Mouse (Mus musculus) neural tube, embryonic 15.5 days (tissue): Measurements from ENCODE around the gene Tesk1. TPM values are rescaled to one million over a fixed set of nuclear protein-coding genes. Genes with fewer than 3 reads are reported as not detected.
A peak's percentile ranks its signal among the peaks of the same experiment; 100 is the strongest.

ENCODE experiments used
- ATAC-seq: fragments of 200-750 bp; cut with Nextera tagmentation; 2 replicates; pipeline ENCODE4 v1.8.0; 2017; ENCODE audit warnings: mild to moderate bottlenecking, moderate TSS enrichment, moderate library complexity; ENCODE audit not compliant: low FRiP score
- H3K27ac ChIP-seq: fragments of 300-500 bp; sonication (generic); replicated peaks from 2 replicates; pipeline ENCODE4 v1.5.1; 2015; ENCODE audit warnings: mild to moderate bottlenecking, inconsistent platforms
- H3K27me3 ChIP-seq: fragments of 300-500 bp; sonication (generic); replicated peaks from 2 replicates; pipeline ENCODE4 v1.6.1; 2015; ENCODE audit warnings: inconsistent platforms
- H3K36me3 ChIP-seq: fragments of 300-500 bp; sonication (generic); 2 replicates; pipeline ENCODE4 v1.6.1; 2015; ENCODE audit warnings: inconsistent platforms
- H3K4me1 ChIP-seq: fragments of 300-500 bp; sonication (generic); 2 replicates; pipeline ENCODE4 v1.6.1; 2015; ENCODE audit warnings: inconsistent platforms
- H3K4me2 ChIP-seq: fragments of 300-500 bp; sonication (generic); 2 replicates; pipeline ENCODE4 v1.6.1; 2015; ENCODE audit warnings: inconsistent platforms, mild to moderate bottlenecking, moderate library complexity
- H3K4me3 ChIP-seq: fragments of 300-500 bp; sonication (generic); replicated peaks from 2 replicates; pipeline ENCODE4 v1.5.1; 2015; ENCODE audit warnings: mild to moderate bottlenecking, inconsistent platforms
- H3K9ac ChIP-seq: fragments of 300-500 bp; sonication (generic); replicated peaks from 2 replicates; pipeline ENCODE4 v1.6.1; 2015; ENCODE audit warnings: mild to moderate bottlenecking, inconsistent platforms
- H3K9me3 ChIP-seq: fragments of 300-500 bp; sonication (generic); replicated peaks from 2 replicates; pipeline ENCODE4 v1.6.1; 2016; ENCODE audit warnings: inconsistent platforms
- WGBS: fragments of 180-500 bp; shearing (Covaris S2); methylation state at CpG from one replicate; pipeline ENCODE4 v1.1.7; 2015; ENCODE audit warnings: mixed read lengths; 5-methylcytosine and 5-hydroxymethylcytosine counted together
- polyA plus RNA-seq: library from polyadenylated mRNA; unstranded; fragments of >200 nt; fragmentation: Nextera tagmentation; extraction: Ambion mirVana; gene quantifications from 2 replicates; pipeline ENCODE4 v1.2.1, GENCODE M21; 2015

Tesk1 gene
- polyA plus RNA-seq, 1 experiment from 2014 or later, result 14.1 TPM

DNA sequence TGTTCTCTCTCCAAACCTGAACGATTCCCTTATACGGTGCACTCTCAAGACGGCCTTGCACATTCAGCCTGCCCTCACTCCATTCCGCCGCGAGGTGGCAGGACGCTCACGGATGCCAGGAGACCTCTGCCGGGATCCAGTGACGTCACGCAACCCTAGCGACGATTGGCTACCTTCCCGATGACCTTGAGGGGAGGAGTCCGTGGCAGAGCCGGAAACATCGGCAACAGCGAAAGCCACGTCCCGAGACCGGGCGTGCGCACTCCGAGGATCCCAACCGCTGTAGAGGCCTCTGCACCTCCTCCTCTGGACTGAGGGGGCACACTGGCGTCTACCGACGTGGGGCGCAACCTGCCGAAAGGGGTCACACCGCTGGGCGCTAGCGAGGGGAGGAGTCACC lies 305 bp downstream of the Tesk1 start:
- peak overlapping the region; percentile 96 for H3K27ac ChIP-seq
- no peaks in the 10 kb centered on the region for H3K27me3 ChIP-seq
- ATAC-seq, result peak; percentile 95
- peaks cover 22% of the 10 kb centered on the region for H3K36me3 ChIP-seq
- H3K4me1 ChIP-seq, result peaks cover 15% of the 10 kb centered on the region
- WGBS, result under 1% methylated on average over 33 of the region's 33 CpGs
- H3K4me2 ChIP-seq, result peak overlapping the region; percentile 79
- peak overlapping the region; percentile 94 for H3K4me3 ChIP-seq
- H3K9me3 ChIP-seq, result no peaks in the 10 kb centered on the region
- H3K9ac ChIP-seq, result peak overlapping the region; percentile 98

DNA sequence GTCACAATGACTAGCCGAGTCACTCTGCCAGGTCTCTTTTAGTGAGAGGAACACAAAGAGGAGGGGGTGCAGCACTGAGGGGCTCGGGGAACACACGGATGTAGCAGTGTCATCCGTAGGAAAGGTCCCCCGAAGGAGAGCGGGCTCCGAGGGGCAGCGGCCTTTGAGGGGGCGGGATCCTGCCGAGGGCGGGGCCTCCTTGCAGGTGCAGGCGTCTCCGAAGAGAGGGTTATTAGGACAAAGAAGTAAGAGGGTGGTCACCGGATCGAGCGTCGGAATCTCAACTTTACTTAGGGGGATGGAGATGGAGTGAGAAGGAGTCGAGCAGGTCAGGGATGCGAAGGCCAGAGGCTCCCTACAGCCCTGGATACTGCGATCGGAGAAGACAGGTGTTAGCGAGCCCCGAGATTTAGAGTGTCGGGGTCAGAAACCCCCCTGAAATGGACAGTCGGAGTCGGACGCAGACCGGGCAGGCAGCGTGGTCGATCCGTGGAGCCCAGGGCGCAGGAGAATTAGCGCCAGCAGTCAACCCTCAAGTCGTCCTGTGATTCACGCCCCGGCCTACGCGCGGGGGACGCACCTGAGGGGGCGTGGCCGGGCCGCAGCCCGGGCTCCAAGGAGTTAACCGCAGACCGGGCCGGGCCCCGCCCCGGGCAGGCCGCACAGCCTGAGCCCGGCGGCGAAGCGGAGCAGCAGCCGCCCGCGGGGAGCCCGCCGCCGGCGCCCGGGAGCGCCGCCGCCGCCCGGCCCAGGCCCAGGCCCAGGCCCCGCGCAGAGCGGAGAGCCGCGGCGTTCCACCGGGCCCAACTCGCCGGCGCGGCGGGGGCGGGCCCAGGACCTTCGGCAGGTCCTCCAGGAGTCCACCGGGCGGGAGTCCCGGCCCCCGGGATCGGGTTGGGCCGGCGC lies 970 bp downstream of the Tesk1 start:
- ATAC-seq, result peak; percentile 82
- Histone ChIP-seq H3K9me3 (no peaks in the 10 kb centered on the region), H3K36me3 (peaks cover 29% of the 10 kb centered on the region), H3K4me2 (peak overlapping the region; percentile 79), H3K9ac (peak overlapping the region; percentile 98), H3K4me1 (peaks cover 15% of the 10 kb centered on the region), H3K4me3 (peak overlapping the region; percentile 94), H3K27ac (peak overlapping the region; percentile 96), H3K27me3 (no peaks in the 10 kb centered on the region)
- WGBS, result under 1% methylated on average over 85 of the region's 88 CpGs

DNA sequence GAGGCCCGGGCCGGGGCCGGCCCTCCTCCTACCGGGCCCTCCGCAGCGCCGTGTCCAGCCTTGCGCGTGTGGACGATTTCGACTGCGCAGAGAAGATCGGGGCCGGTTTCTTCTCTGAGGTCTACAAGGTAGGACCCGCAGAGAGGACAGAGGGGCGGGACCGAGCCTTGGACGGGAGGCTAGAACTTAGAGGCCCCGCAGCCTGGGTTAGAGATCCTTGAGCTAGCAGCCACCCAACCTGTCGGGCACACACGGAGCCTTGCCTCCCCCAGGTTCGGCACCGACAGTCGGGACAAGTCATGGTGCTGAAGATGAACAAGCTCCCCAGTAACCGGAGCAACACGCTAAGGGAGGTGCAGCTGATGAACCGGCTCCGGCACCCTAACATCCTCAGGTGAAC lies 1.8 kb downstream of the Tesk1 start:
- H3K4me2 ChIP-seq, result peak overlapping the region; percentile 79
- ATAC-seq, result 0 out of 2 replicates have a peak, but pooled peaks have one; percentile 1
- under 1% methylated on average over 25 of the region's 28 CpGs for WGBS

GRCm38 (mm10) chr4:43447251-43447650 lies 5.5 kb downstream of the Tesk1 start:
- ATAC-seq, result no peak
- no peak overlapping the region for H3K4me3 ChIP-seq
- no peak overlapping the region for H3K4me2 ChIP-seq
- H3K4me1 ChIP-seq, result peaks cover 15% of the 10 kb centered on the region
- H3K9me3 ChIP-seq, result no peaks in the 10 kb centered on the region
- 79% methylated on average over 13 of the region's 13 CpGs for WGBS
- no peak overlapping the region for H3K9ac ChIP-seq
- H3K36me3 ChIP-seq, result peaks cover 37% of the 10 kb centered on the region
- peaks cover 4% of the 10 kb centered on the region; the same call in 1 of the 2 replicates for H3K27me3 ChIP-seq
- H3K27ac ChIP-seq, result no peak overlapping the region

More for the DNA sequence above, 1.8 kb downstream of the Tesk1 start:
- Histone ChIP-seq H3K9ac (peak overlapping the region; percentile 98), H3K9me3 (no peaks in the 10 kb centered on the region), H3K36me3 (peaks cover 37% of the 10 kb centered on the region), H3K4me1 (peaks cover 15% of the 10 kb centered on the region), H3K4me3 (peak overlapping the region; percentile 94), H3K27me3 (no peaks in the 10 kb centered on the region), H3K27ac (peak overlapping the region; percentile 96)

DNA sequence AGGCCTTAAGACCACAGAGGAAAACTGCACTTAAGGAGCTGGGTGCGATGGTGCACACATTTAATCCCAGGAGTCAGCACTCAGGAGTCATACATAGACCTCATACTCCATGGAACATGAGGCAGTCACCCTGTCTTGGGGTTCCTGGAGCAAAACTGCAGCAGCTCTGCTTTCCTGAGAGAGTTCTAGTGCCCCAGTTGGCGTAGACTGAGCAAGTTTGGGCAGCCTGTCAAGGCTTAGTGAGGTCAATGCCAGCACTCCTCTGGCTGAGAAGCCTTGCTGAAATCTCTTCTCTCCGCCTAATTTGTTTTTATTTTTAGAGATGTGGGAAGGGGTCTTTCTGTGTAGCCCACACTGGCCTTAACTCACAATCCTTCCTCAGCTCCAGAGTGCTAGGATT lies 6.8 kb downstream of the Tesk1 start:
- Histone ChIP-seq H3K9ac (no peak overlapping the region), H3K27me3 (peaks cover 9% of the 10 kb centered on the region; the same call in 1 of the 2 replicates), H3K27ac (no peak overlapping the region), H3K4me1 (peaks cover 23% of the 10 kb centered on the region), H3K4me3 (no peak overlapping the region), H3K36me3 (peaks cover 37% of the 10 kb centered on the region), H3K9me3 (no peaks in the 10 kb centered on the region), H3K4me2 (no peak overlapping the region)
- no peak for ATAC-seq
- WGBS, result 95% methylated on average over 3 of the region's 3 CpGs

DNA sequence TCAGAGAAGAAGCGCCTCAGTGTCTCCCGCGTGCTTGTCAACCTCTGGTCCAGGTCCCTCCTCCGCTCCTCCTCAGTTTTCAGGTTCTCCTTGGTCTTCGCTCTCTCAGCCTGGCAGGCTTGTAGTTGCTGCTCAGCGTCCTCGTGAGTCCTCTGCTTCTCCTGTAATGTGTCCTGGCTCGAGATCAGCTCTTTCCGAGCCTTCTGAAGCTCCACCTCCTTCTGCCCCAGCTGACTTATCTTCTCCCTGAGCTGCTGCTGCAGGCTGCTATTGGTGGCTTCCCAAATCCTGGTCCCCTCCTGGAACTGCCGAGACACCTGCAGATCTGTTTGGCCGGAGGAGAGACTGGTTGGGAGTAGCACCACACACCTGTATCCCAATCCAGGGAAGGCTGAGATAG lies 10.6 kb downstream of the Tesk1 start:
- Histone ChIP-seq H3K9me3 (no peaks in the 10 kb centered on the region), H3K4me3 (no peak overlapping the region), H3K36me3 (peaks cover 12% of the 10 kb centered on the region), H3K4me2 (no peak overlapping the region), H3K4me1 (peaks cover 18% of the 10 kb centered on the region), H3K9ac (no peak overlapping the region), H3K27me3 (peaks cover 23% of the 10 kb centered on the region), H3K27ac (no peak overlapping the region)
- 65% methylated on average over 11 of the region's 11 CpGs for WGBS
- ATAC-seq, result no peak

DNA sequence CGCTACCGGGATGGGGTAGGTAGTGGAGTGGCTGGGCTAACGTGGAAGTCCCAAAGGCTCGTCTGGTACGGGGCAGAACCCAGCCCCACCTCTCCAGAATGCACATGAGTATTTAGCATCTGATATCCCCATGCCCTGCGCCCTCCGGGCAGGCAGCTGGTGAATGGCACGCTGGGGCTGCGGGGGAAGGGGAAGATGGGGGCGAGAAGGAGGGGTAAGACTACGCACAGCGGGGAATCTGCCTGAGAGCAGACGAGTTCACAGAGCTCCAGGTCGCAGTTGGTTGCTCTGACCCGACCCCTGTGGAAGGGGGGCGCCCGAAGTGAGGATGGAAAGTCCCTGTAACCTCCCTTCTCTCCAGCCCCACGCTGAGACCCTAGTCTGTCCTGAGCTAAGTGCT lies 11.7 kb downstream of the Tesk1 start:
- ATAC-seq, result no peak
- H3K9me3 ChIP-seq, result no peaks in the 10 kb centered on the region
- H3K4me1 ChIP-seq, result peaks cover 18% of the 10 kb centered on the region
- WGBS, result under 1% methylated on average over 17 of the region's 18 CpGs
- H3K27ac ChIP-seq, result no peak overlapping the region
- peaks cover 23% of the 10 kb centered on the region for H3K27me3 ChIP-seq
- 0 out of 2 replicates have a peak overlapping the region, but pooled peaks have one; percentile 1 for H3K4me3 ChIP-seq
- peak overlapping the region; percentile 47 for H3K4me2 ChIP-seq
- H3K36me3 ChIP-seq, result peaks cover under 1% of the 10 kb centered on the region; the same call in 1 of the 2 replicates
- H3K9ac ChIP-seq, result 0 out of 2 replicates have a peak overlapping the region, but pooled peaks have one; percentile 26

GRCm38 (mm10) chr4:43454041-43454836 lies 12.5 kb downstream of the Tesk1 start, which contains the start of gene Cd72:
Gene Cd72 (minus strand): TSS chr4:43454628.
- 36% methylated on average over 20 of the region's 20 CpGs for WGBS
- no peak within 1 kb of the TSS for H3K27ac ChIP-seq
- no peak for ATAC-seq

GRCm38 (mm10) chr4:43456470-43456869 lies 14.7 kb downstream of the Tesk1 start:
- Histone ChIP-seq H3K4me3 (no peak overlapping the region), H3K27ac (no peak overlapping the region), H3K36me3 (no peaks in the 10 kb centered on the region), H3K9me3 (no peaks in the 10 kb centered on the region), H3K4me2 (no peak overlapping the region), H3K27me3 (peaks cover 23% of the 10 kb centered on the region), H3K4me1 (peaks cover 18% of the 10 kb centered on the region), H3K9ac (no peak overlapping the region)
- ATAC-seq, result no peak
- 35% methylated on average over 4 of the region's 4 CpGs for WGBS

More at GRCm38 (mm10) chr4:43454041-43454836, 12.5 kb downstream of the Tesk1 start, which contains the start of gene Cd72:
- H3K9me3 ChIP-seq, result no peaks in the 10 kb centered on the region
- peaks cover 18% of the 10 kb centered on the region for H3K4me1 ChIP-seq
- 0 out of 2 replicates have a peak within 1 kb of the TSS, but pooled peaks have one; percentile 26 for H3K9ac ChIP-seq
- peaks cover 23% of the 10 kb centered on the region for H3K27me3 ChIP-seq
- H3K4me2 ChIP-seq, result peak within 1 kb of the TSS; percentile 47
- H3K36me3 ChIP-seq, result no peaks in the 10 kb centered on the region
- H3K4me3 ChIP-seq, result 0 out of 2 replicates have a peak within 1 kb of the TSS, but pooled peaks have one; percentile 1

DNA sequence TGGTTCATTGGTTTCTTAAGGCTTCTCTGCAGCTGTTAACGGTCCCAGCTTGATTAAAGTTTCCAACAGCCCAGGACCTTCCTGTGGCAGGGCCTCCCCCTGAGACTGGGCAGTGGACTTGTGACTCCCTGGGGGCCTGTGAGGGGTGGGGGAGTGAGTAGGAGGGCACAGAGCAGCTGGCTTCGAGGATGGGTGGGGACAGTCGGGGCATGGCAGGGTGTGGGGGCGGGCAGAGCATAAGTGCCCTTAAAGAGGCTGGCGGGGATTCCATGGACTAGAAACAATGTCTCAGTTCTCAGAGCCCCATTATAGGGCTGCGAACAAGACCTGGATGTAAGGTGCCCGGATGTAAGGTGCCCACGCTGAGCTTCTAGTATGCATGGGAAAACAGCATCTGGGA lies 15.4 kb downstream of the Tesk1 start:
- no peak overlapping the region for H3K4me3 ChIP-seq
- no peak overlapping the region for H3K9ac ChIP-seq
- ATAC-seq, result no peak
- no peaks in the 10 kb centered on the region for H3K9me3 ChIP-seq
- H3K4me1 ChIP-seq, result peaks cover 18% of the 10 kb centered on the region
- H3K27me3 ChIP-seq, result peaks cover 21% of the 10 kb centered on the region
- H3K27ac ChIP-seq, result no peak overlapping the region
- no peaks in the 10 kb centered on the region for H3K36me3 ChIP-seq
- 25% methylated on average over 8 of the region's 8 CpGs for WGBS
- H3K4me2 ChIP-seq, result no peak overlapping the region

- Histone ChIP-seq H3K27me3 (no peaks in the 10 kb centered on the region), H3K27ac (no peak overlapping the region), H3K4me1 (no peaks in the 10 kb centered on the region), H3K9me3 (no peaks in the 10 kb centered on the region), H3K9ac (no peak overlapping the region), H3K36me3 (no peaks in the 10 kb centered on the region), H3K4me2 (no peak overlapping the region), H3K4me3 (no peak overlapping the region)
- ATAC-seq, result no peak
- WGBS, result 96% methylated on average over 5 of the region's 5 CpGs
Measured at GRCm38 (mm10) chr4:43463102-43463501, 21.4 kb downstream of the Tesk1 start.
